Mouse (Mus musculus) left cerebral cortex, postnatal 14 days (tissue): Measurements from ENCODE around the gene Prlr. TPM values are rescaled to one million over a fixed set of nuclear protein-coding genes. Genes with fewer than 3 reads are reported as not detected.

ENCODE experiments used
- DNase-seq, 2 experiments: peaks; one replicate each; pipeline ENCODE4 v3.0.0; 2021 to 2022; ENCODE audit warnings: low spot score in 2 of 2, mixed read lengths in 1 of 2
- intact Hi-C: fragments of 180-260 bp; cut with DNase I; formaldehyde crosslinking; loops from one replicate; pipeline ENCODE4 v1.15.1; 2025
- total RNA-seq, 2 experiments: library from RNA; stranded (reverse); gene quantifications; 2 replicates each; pipeline ENCODE4 v1.2.3; 2021

Gene Prlr
- total RNA-seq, 2 experiments from 2014 or later = 1.3 to 1.9 TPM

DNA sequence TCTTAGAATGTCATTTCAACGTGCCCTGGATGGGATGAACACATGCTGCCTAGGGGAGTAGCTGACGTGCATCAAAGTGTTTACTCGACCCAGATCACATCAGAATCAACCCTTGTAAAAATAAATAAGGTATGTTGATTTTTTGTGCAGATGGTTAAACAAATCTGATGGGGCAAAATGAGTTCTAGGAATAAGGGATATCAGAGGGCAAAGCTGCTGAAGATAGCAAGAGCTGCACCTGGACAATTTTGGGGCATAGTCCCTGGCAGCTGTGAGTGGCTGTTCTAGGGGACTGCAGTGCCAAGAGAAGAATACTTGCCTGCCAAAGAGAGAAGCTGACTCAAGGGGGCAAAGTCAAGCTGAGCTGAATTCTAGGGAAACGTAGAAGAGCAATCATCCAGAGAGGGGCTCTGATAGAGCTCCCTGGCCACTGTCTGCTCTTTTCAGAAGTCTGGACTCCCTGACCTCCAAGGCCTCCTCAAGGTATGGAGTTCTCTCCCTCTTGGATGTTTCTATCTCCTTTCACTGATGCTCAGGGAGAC is 46.6 kb downstream of the Prlr start:
- DNase-seq = no peak
- intact Hi-C loops = no loop called here

- intact Hi-C loops = no loop called here
- no peak for DNase-seq
Observed at GRCm38 (mm10) chr15:10225701-10226100, 48.7 kb downstream of the Prlr start.

DNA sequence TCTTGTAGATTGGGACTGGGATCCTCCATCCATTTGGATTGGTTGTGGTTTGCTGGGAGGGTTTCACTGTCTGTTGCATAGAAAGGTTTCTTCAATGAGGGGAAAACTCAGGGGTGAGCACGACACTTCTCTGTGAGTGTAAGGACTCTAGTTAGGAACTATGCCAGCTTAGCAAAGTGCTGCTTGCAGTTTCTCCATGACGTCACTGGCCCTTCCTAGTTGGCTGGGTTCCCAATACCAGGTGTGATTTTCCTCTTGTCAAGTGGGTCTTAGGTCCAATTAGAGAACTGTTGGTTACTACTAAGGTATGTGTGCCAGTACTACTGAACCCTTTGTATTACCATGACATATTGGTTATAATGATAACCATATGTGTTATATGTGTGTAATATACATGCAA is 51.6 kb downstream of the Prlr start:
- no peak for DNase-seq
- intact Hi-C loops = no loop called here

GRCm38 (mm10) chr15:10235977-10236376 is 58.9 kb downstream of the Prlr start:
- intact Hi-C loops = no loop called here
- DNase-seq = peak in 1 of 2 experiments; percentile 3

DNA sequence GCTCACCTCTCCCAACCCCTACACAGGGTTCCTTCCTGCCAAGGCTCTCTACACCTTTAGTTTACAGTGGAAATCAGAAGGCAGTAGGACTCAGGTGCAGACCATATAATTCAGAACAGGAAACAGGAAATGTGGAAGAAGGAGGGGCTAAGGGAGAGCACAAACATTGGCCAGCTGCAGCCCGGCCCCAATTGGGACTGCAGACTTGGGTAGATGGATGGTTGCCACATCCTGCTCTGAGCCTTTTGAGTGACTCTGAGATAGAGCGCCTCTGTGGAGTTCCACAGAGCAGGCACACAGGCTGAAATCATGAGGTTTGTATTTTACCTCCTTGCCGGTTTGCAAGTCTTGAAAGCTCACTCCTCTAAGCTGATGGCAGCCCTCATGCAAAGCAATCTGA is 59.8 kb downstream of the Prlr start:
- DNase-seq = no peak
- intact Hi-C loops = no loop called here

DNA sequence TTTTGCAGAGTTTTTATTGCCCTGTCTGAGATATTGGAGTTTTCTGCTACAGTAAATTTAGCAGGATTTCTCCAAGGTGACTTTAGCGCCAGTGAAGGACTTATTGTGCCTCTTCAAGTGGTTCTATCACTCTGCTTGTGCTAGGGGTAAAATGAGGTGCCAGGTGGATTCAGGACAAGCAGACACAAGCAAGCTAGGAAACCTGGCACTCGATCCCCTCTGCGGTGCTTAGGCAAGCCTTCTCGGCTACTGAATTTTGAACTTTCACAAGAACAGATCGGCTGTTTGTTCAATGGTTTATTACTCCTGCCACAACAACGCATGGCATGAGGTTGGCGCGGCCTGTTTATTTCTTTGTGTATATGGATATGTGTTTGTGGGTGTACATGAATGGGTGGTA is 61.4 kb downstream of the Prlr start:
- intact Hi-C loops = no loop called here

DNA sequence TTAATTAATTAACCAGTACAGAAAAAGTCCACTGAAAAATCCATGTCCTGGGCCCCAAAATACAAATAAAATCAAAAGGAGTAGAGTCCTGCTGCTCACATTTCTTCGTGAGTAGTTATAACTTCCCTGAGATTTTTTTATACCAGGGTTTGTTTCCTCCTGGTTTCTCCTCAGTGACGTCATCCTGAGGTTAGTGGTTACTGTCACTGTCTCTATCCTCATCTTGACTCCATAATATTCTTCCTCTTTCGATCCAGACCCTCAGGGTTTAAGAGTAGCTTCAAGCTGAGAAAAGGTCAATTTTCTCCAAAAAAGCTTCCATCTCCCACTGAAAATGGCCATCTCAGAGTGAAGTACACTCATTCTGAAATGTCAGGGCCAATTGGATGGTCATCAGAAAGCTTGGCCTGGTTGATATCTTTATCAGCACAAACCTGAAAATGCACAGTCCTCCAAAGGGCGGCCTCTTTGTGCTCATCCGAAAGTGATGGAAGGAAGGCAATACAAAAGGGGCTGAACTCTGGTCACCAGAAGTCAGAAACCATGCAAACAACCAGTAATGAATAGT is 63.3 kb downstream of the Prlr start:
- intact Hi-C loops = no loop called here
- no peak for DNase-seq

More for the DNA sequence above, 61.4 kb downstream of the Prlr start:
- DNase-seq = no peak

DNA sequence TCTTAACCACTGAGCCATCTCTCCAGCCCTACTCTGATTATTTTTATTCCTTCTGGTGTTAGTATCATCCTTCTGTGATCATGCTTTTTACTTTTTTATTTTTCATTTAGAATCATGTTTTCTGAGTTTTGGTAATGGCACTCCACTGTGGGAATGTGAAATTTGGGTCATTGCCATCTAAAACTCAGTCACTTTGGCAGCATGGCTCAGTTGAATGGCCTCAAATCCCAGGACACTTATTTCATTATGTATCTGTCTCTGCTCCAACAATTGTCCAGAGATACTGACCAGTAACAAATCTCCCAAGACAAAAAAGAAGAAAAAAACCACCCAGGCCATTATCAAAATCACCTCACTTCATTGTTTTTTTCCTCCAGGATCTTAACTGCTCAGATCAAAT is 65.2 kb downstream of the Prlr start:
- no peak for DNase-seq
- intact Hi-C loops = no loop called here

GRCm38 (mm10) chr15:10249285-10249684 is 72.2 kb downstream of the Prlr start:
- DNase-seq = no peak
- intact Hi-C loops = no loop called here

GRCm38 (mm10) chr15:10250784-10251183 is 73.7 kb downstream of the Prlr start:
- DNase-seq = no peak
- intact Hi-C loops = no loop called here

- intact Hi-C loops = no loop called here
- no peak for DNase-seq
Observed at GRCm38 (mm10) chr15:10252526-10252925, 75.5 kb downstream of the Prlr start.

- intact Hi-C loops = no loop called here
- no peak for DNase-seq
Observed at GRCm38 (mm10) chr15:10262219-10262618, 85.2 kb downstream of the Prlr start.

- intact Hi-C loops = no loop called here
- no peak for DNase-seq
Observed at GRCm38 (mm10) chr15:10262641-10263040, 85.6 kb downstream of the Prlr start.

DNA sequence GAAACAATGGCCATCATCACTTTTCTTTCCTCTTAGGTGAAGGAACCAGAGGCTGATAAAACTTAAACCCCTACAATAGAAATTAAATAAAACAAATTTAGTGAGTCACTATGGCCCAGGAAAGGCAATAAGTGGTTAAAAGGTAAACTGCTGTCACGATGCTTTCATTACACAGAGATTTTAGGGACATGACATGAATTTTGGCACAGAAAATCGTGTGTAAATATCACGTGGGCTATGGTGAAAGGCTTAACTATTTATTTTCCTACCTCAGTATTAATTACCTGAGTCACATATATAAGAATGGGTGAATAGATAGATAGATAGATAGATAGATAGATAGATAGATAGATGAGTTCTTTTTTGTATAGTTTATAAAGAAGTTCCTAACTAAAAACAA is 86.4 kb downstream of the Prlr start:
- intact Hi-C loops = no loop called here
- no peak for DNase-seq

DNA sequence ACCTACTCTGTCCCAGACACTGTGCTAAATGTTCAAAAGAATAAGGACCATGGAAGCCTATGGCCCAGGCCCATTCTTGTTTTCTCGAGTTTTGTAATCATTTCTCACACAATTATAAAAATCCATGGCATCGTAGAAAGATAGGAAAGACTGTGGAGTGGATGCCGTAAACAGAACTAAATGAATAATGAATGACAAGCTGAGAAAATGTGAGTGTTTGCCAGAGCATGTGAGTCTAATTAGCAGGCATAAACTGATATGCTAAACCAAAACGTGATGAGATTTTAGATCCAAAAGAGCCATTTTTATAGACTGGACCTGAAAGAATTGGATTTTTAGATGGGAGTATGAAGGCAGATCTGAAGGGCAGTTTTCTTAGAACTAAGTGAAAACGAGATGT is 87.8 kb downstream of the Prlr start:
- no peak for DNase-seq

GRCm38 (mm10) chr15:10267251-10267650 is 90.2 kb downstream of the Prlr start:
- intact Hi-C loops = no loop called here
- DNase-seq = no peak

More for the DNA sequence above, 87.8 kb downstream of the Prlr start:
- intact Hi-C loops = no loop called here

DNA sequence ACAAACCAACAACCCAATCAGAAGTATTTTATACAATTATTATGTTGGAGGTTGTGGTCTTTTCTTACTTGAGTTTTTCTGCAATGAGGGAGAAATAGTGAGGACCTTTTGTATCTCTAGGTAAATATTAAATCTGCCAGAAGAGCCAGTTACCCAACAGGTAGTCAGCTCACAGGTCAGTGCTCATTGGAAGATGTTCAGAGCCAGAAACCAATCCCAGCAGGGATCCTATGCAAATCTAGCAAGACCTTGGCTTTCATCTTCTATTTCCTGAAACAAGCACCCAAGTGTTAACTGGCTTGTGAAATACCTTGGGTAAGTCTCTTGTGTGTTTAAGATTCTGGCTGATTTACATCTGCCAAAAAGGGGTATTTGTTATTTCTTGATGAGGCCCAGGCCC is 99.3 kb downstream of the Prlr start:
- intact Hi-C loops = no loop called here
- no peak for DNase-seq

DNA sequence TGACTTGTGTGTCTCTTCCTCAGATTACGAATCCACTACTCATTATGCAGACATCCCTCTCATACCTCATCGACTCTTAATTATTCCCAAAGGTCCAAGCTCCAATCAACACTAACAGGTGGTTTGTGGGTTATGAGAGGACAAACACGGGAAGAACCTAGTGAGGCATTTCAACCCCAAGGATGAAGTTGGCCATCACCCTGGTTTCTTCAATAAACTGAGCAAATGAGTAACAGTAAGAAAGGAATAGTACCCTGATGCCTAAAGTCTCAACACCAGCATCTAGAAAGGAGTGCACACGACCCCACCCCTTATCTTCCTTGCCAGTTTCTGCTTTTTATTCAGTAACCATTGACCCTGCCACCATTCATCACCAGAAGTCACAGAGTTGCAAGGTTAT is 100.4 kb downstream of the Prlr start:
- intact Hi-C loops = no loop called here
- no peak for DNase-seq

GRCm38 (mm10) chr15:10281546-10281945 is 104.5 kb downstream of the Prlr start:
- intact Hi-C loops = no loop called here
- DNase-seq = no peak

GRCm38 (mm10) chr15:10283661-10284060 is 106.6 kb downstream of the Prlr start:
- intact Hi-C loops = no loop called here

DNA sequence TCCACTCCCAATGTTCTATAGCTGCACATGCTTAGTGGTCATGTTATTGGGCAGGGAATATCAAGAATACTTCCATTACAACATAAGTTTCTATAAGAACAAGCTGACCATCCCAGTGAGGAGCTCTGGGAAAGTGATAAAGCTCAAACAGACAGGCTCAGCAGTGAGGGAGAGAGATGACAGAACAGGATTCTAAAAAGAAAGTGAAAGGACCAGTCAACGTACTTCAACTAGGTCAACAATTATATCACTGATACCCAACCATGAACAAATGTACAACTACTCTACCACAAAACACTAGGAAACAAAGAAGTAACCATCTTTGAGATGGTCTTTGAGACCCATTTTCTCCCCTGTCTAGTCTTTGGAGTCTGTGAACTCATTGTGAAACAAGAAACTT is 119.5 kb downstream of the Prlr start:
- no peak for DNase-seq
- intact Hi-C loops = no loop called here

More at GRCm38 (mm10) chr15:10283661-10284060, 106.6 kb downstream of the Prlr start:
- no peak for DNase-seq

DNA sequence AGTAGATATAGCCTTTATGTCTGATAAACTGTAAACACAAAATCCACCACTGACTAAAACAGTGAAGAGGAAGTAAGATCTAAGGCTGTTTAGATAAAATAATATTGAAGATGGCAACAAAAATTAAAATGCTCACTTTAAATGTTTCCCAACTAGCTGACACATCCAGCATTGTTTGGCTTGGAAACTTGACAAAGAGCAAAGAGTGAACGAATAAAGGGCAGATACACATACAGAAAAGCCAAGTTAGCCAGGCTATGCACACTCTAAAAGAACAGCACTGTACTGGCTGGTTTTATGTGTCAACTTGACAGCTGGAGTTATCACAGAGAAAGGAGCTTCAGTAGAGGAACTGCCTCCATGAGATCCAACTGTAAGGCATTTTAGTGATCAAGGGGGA is 121.0 kb downstream of the Prlr start:
- intact Hi-C loops = no loop called here
- no peak for DNase-seq
